Mouse (Mus musculus): Measurements from ENCODE around the gene Crb1.

DNA sequence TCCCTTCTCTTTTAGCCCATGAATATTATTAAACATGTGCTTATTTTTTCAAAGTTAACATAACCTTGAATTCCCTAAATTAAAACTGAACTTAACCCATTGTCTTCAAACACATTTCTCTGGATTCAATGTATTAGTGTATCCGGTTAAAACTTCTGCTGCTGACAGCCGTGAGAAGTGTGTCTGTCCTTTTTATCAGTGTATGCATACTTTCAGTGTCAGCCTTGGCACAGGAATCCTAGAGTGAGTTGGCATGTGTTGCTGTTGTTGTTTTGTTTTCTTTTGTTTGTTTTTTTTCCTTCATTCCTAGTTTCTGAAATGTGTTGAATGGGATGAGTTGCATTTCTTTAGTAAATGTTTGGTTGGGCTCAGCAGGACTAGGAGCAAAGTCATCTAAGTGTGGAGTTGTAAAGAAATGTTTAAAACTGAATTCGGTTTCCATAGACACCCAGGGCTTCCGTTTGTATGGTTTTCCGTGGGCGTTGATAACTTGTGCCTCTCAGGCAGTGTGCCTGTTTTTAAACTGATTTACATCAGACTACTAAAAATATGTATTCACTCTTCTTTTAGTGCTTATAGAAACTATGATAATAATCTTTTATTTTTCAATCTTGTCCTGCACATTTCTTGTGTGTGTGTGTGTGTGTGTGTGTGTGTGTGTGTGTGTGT lies 196.3 kb downstream of the Crb1 start:
- TF ChIP-seq CTCF (IDR thresholded peaks at IDR 0.05; ENCODE audit: low read depth, low read length) (no peak), POLR2A (IDR thresholded peaks at IDR 0.05; ENCODE audit: borderline replicate concordance, low read depth, low read length) (no peak)

Data from bone marrow macrophage, adult 2 months (primary cell).